Mouse (Mus musculus): ENCODE data around the gene Mpz. TPM values are rescaled to one million over a fixed set of nuclear protein-coding genes. Genes with fewer than 3 reads are reported as not detected.

The Mpz gene
- total RNA-seq, 1 experiment: 0.36 TPM

- no peak for DNase-seq (ENCODE audit: low read depth, low spot score)
- in situ Hi-C loops (cut with MboI; ENCODE audit: low sequenced_read_pairs in 2 of 2, unreplicated experiment in 2 of 2): no loop called here
- no peak for TF ChIP-seq HCFC1 (IDR thresholded peaks at IDR 0.05; ENCODE audit: borderline replicate concordance, insufficient read depth, low read length)
- no peak for TF ChIP-seq ZC3H11A (IDR thresholded peaks at IDR 0.05; ENCODE audit: borderline replicate concordance, low read depth, low read length)
- no peak for TF ChIP-seq CHD2 (IDR thresholded peaks at IDR 0.05; ENCODE audit: low read depth, low read length)
- no peak for TF ChIP-seq ZNF384 (IDR thresholded peaks at IDR 0.05; ENCODE audit: low read depth, low read length)
- TF ChIP-seq MAFK (IDR thresholded peaks at IDR 0.05; ENCODE audit: insufficient read depth, low read depth, low read length): no peak
These were observed 18.4 kb downstream of the Mpz start for GRCm38 (mm10) chr1:171168906-171169305.

GRCm38 (mm10) chr1:171169913-171170312 is 19.4 kb downstream of the Mpz start:
- no peak overlapping the region for H3K9ac ChIP-seq (ENCODE audit: insufficient read depth, low read depth, low read length, poor library complexity, severe bottlenecking)
- no peaks in the 10 kb centered on the region for H3K4me1 ChIP-seq (ENCODE audit: control insufficient read depth in 2 of 2, insufficient read depth in 2 of 2, low read length in 2 of 2, poor library complexity in 1 of 2)
- H3K36me3 ChIP-seq (ENCODE audit: control insufficient read depth, insufficient read depth, low read length, poor library complexity, severe bottlenecking): no peaks in the 10 kb centered on the region
- in situ Hi-C loops (cut with MboI; ENCODE audit: low sequenced_read_pairs in 2 of 2, unreplicated experiment in 2 of 2): no loop called here
- no peak overlapping the region for H3K4me3 ChIP-seq (ENCODE audit: insufficient read depth in 1 of 2, low read depth in 1 of 2, low read length in 2 of 2, poor library complexity in 1 of 2, severe bottlenecking in 1 of 2)
- no peak overlapping the region for H3K27ac ChIP-seq (ENCODE audit: insufficient read depth, low read depth, low read length, poor library complexity, severe bottlenecking)
- no peaks in the 10 kb centered on the region for H3K9me3 ChIP-seq (ENCODE audit: control insufficient read depth, insufficient read depth, low read depth, low read length)
- TF ChIP-seq ZNF384 (IDR thresholded peaks at IDR 0.05; ENCODE audit: low read depth, low read length): no peak
- no peak for TF ChIP-seq CHD2 (IDR thresholded peaks at IDR 0.05; ENCODE audit: low read depth, low read length)
- TF ChIP-seq HCFC1 (IDR thresholded peaks at IDR 0.05; ENCODE audit: borderline replicate concordance, insufficient read depth, low read length): no peak
- no peak for TF ChIP-seq ZC3H11A (IDR thresholded peaks at IDR 0.05; ENCODE audit: borderline replicate concordance, low read depth, low read length)
- DNase-seq (ENCODE audit: low read depth, low spot score): no peak

More at GRCm38 (mm10) chr1:171168906-171169305, 18.4 kb downstream of the Mpz start:
- H3K27ac ChIP-seq (ENCODE audit: insufficient read depth, low read depth, low read length, poor library complexity, severe bottlenecking): no peak overlapping the region
- no peaks in the 10 kb centered on the region for H3K9me3 ChIP-seq (ENCODE audit: control insufficient read depth, insufficient read depth, low read depth, low read length)
- no peaks in the 10 kb centered on the region for H3K4me1 ChIP-seq (ENCODE audit: control insufficient read depth in 2 of 2, insufficient read depth in 2 of 2, low read length in 2 of 2, poor library complexity in 1 of 2)
- no peaks in the 10 kb centered on the region for H3K36me3 ChIP-seq (ENCODE audit: control insufficient read depth, insufficient read depth, low read length, poor library complexity, severe bottlenecking)
- H3K9ac ChIP-seq (ENCODE audit: insufficient read depth, low read depth, low read length, poor library complexity, severe bottlenecking): no peak overlapping the region
- no peak overlapping the region for H3K4me3 ChIP-seq (ENCODE audit: insufficient read depth in 1 of 2, low read depth in 1 of 2, low read length in 2 of 2, poor library complexity in 1 of 2, severe bottlenecking in 1 of 2)

DNA sequence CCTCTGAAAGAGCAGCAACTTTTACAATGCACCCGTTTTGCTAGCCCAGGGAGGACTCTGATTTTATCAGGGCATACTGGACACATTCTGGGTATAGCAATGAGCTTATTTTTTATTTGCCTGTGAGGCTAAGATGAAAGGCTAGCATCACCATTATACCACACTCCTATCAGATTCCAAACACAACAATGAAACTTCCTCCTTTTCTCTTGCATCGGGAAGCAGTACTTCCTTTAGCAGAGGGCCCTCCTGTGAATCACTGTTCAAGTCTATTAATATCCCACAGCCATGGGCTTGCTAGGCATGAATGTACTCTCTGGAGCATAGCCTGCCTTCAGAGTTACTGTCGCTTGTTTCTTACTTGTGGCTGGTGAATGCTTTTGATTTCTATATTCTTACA is 20.6 kb downstream of the Mpz start:
- Histone ChIP-seq H3K36me3 (ENCODE audit: control insufficient read depth, insufficient read depth, low read length, poor library complexity, severe bottlenecking) (no peaks in the 10 kb centered on the region), H3K4me3 (ENCODE audit: insufficient read depth in 1 of 2, low read depth in 1 of 2, low read length in 2 of 2, poor library complexity in 1 of 2, severe bottlenecking in 1 of 2) (no peak overlapping the region), H3K9ac (ENCODE audit: insufficient read depth, low read depth, low read length, poor library complexity, severe bottlenecking) (no peak overlapping the region), H3K9me3 (ENCODE audit: control insufficient read depth, insufficient read depth, low read depth, low read length) (no peaks in the 10 kb centered on the region), H3K4me1 (ENCODE audit: control insufficient read depth in 2 of 2, insufficient read depth in 2 of 2, low read length in 2 of 2, poor library complexity in 1 of 2) (no peaks in the 10 kb centered on the region), H3K27ac (ENCODE audit: insufficient read depth, low read depth, low read length, poor library complexity, severe bottlenecking) (no peak overlapping the region)
- DNase-seq (ENCODE audit: low read depth, low spot score): no peak
- TF ChIP-seq ZNF384 (IDR thresholded peaks at IDR 0.05; ENCODE audit: low read depth, low read length): no peak
- TF ChIP-seq ZC3H11A (IDR thresholded peaks at IDR 0.05; ENCODE audit: borderline replicate concordance, low read depth, low read length): no peak
- TF ChIP-seq HCFC1 (IDR thresholded peaks at IDR 0.05; ENCODE audit: borderline replicate concordance, insufficient read depth, low read length): no peak
- TF ChIP-seq CHD2 (IDR thresholded peaks at IDR 0.05; ENCODE audit: low read depth, low read length): no peak
- TF ChIP-seq MAFK (IDR thresholded peaks at IDR 0.05; ENCODE audit: insufficient read depth, low read depth, low read length): no peak
- in situ Hi-C loops (cut with MboI; ENCODE audit: low sequenced_read_pairs in 2 of 2, unreplicated experiment in 2 of 2): no loop called here

- H3K9me3 ChIP-seq (ENCODE audit: control insufficient read depth, insufficient read depth, low read depth, low read length): no peaks in the 10 kb centered on the region
- no peak for DNase-seq (ENCODE audit: low read depth, low spot score)
- H3K4me3 ChIP-seq (ENCODE audit: insufficient read depth in 1 of 2, low read depth in 1 of 2, low read length in 2 of 2, poor library complexity in 1 of 2, severe bottlenecking in 1 of 2): no peak overlapping the region
- H3K4me1 ChIP-seq (ENCODE audit: control insufficient read depth in 2 of 2, insufficient read depth in 2 of 2, low read length in 2 of 2, poor library complexity in 1 of 2): no peaks in the 10 kb centered on the region
- no peak for TF ChIP-seq ZC3H11A (IDR thresholded peaks at IDR 0.05; ENCODE audit: borderline replicate concordance, low read depth, low read length)
- TF ChIP-seq CHD2 (IDR thresholded peaks at IDR 0.05; ENCODE audit: low read depth, low read length): no peak
- TF ChIP-seq HCFC1 (IDR thresholded peaks at IDR 0.05; ENCODE audit: borderline replicate concordance, insufficient read depth, low read length): no peak
- no peak for TF ChIP-seq MAFK (IDR thresholded peaks at IDR 0.05; ENCODE audit: insufficient read depth, low read depth, low read length)
- no peak for TF ChIP-seq ZNF384 (IDR thresholded peaks at IDR 0.05; ENCODE audit: low read depth, low read length)
- H3K27ac ChIP-seq (ENCODE audit: insufficient read depth, low read depth, low read length, poor library complexity, severe bottlenecking): no peak overlapping the region
- in situ Hi-C loops (cut with MboI; ENCODE audit: low sequenced_read_pairs in 2 of 2, unreplicated experiment in 2 of 2): no loop called here
- no peaks in the 10 kb centered on the region for H3K36me3 ChIP-seq (ENCODE audit: control insufficient read depth, insufficient read depth, low read length, poor library complexity, severe bottlenecking)
- no peak overlapping the region for H3K9ac ChIP-seq (ENCODE audit: insufficient read depth, low read depth, low read length, poor library complexity, severe bottlenecking)
These were observed 22.3 kb downstream of the Mpz start for GRCm38 (mm10) chr1:171172779-171173178.
